Mouse (Mus musculus): ENCODE results near the gene Carf.
A peak's percentile ranks its signal among the peaks of the same experiment; 100 is the strongest.

DNA sequence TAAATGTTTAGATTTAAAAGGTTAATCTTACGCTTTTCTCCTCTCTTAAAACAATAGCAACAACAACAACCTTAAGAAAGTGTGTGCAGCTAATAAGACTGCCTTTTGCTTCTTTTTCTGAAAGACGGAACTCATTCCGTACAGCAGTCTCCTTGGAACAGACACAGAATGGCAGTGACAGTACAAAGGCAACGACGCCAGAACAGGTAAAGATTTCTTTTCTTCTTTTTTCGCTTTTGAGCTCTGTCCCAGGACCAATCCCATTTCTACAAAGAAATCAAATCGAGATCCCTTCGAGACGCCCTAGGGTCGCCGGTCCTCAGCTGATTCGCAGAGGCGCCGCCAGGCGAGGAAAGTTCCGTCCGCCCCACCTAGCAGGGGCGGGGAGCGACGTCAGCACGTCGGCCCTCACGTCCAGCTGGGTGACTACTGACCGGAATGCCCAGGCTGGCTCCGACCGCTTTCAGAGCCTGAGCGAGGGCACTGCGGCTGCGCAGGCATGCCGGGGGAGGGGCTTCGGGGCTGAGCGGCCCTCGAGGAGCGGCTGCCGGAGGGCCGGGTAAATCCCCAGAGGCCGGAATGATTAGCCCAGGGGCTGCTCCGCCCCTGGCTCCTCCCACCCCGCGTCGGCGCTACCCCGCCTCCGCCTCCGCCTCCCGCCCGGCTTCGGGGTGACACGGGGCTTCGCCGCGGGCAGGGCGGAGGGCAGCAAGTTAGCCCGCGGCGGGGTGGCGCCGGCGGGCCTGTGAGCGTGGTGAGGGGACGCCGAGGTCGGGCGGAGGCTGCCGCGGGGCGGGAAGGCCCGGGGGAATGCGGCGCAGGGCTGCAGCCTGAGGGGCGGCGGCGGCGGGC, 82.1 kb downstream of the Carf start, which contains the start of gene Nbeal1:
- TF ChIP-seq CTCF (IDR thresholded peaks at IDR 0.05; ENCODE audit: extremely low read depth, insufficient read depth, low read length), result no peak
- TF ChIP-seq POLR2A (IDR thresholded peaks at IDR 0.05; ENCODE audit: extremely low read depth, insufficient read depth, low read length), result peak; percentile 72

Data from cortical plate, adult 2 months (tissue).